ENCODE assay signal across 28 mouse cellular contexts in genomic region chr17:84981721-84982120, GRCm38 (mm10). TPM values are rescaled to one million over a fixed set of nuclear protein-coding genes. Genes with fewer than 3 reads are reported as not detected.
A peak's percentile ranks its signal among the peaks of the same experiment; 100 is the strongest.
DNase-seq lines count a peak whose midpoint lies in the region; ATAC-seq lines count a peak whose summit lies in the region.
"Had no signal": no experiment of that assay in that cellular context is flagged by ENCODE, and none has a peak within 500 bp of the region (broad histone marks: within the 10 kb centered on the region; RNA-seq: fewer than 3 reads in every experiment).

No protein-coding gene starts in this region.

- no peaks in the 10 kb centered on the region for H3K9me3 ChIP-seq in midbrain, embryonic 11.5 days (ENCODE audit: control insufficient read depth, low read length)
- H3K9me3 ChIP-seq in midbrain, embryonic 16.5 days (replicated peaks; ENCODE audit: control insufficient read depth, low read length, poor library complexity, severe bottlenecking): no peaks in the 10 kb centered on the region
- H3K9me3 ChIP-seq: embryonic facial prominence, embryonic 15.5 days; hindbrain, embryonic 13.5 days had no signal

- 91% methylated on average over 1 of the region's 1 CpGs for WGBS in midbrain, embryonic 11.5 days
- 71% methylated on average over 1 of the region's 1 CpGs for WGBS in midbrain, embryonic 16.5 days

- H3K4me3 ChIP-seq in midbrain, embryonic 11.5 days (ENCODE audit: low read depth, low read length): no peak overlapping the region
- no peak overlapping the region for H3K4me3 ChIP-seq in midbrain, embryonic 16.5 days (ENCODE audit: low read depth, low read length)
- H3K4me3 ChIP-seq: embryonic facial prominence, embryonic 12.5 days; embryonic facial prominence, embryonic 15.5 days; heart, embryonic 12.5 days; heart, embryonic 15.5 days; hindbrain, embryonic 10.5 days; hindbrain, embryonic 13.5 days had no signal

- ATAC-seq in midbrain, embryonic 11.5 days (ENCODE audit: low FRiP score): no peak
- no peak for ATAC-seq in midbrain, embryonic 16.5 days
- ATAC-seq in common myeloid progenitor, adult 5-6 weeks (replicated peaks; ENCODE audit: low read depth, poor library complexity, severe bottlenecking): peak; percentile 74
- ATAC-seq in megakaryocyte progenitor cell, adult 5-6 weeks (replicated peaks; ENCODE audit: poor library complexity): peak; percentile 77
- ATAC-seq: forebrain, embryonic 14.5 days; forebrain, postnatal 0 days; hindbrain, embryonic 16.5 days; Patski had no signal

- no peak overlapping the region for H3K4me2 ChIP-seq in midbrain, embryonic 11.5 days
- H3K4me2 ChIP-seq in midbrain, embryonic 16.5 days (ENCODE audit: low read length): no peak overlapping the region
- H3K4me2 ChIP-seq: embryonic facial prominence, embryonic 12.5 days; embryonic facial prominence, embryonic 15.5 days; heart, embryonic 12.5 days; heart, embryonic 15.5 days; hindbrain, embryonic 13.5 days had no signal

- no peaks in the 10 kb centered on the region for H3K4me1 ChIP-seq in midbrain, embryonic 11.5 days (ENCODE audit: control insufficient read depth, insufficient read depth, low read length)
- peaks cover 2% of the 10 kb centered on the region; the same call in 1 of the 2 replicates for H3K4me1 ChIP-seq in midbrain, embryonic 16.5 days (ENCODE audit: control insufficient read depth, insufficient read depth, low read length)

- no peaks in the 10 kb centered on the region for H3K36me3 ChIP-seq in midbrain, embryonic 11.5 days (ENCODE audit: control insufficient read depth, insufficient read depth, low read length)
- 0 out of 2 replicates have a peak, but pooled peaks cover 2% of the 10 kb centered on the region for H3K36me3 ChIP-seq in midbrain, embryonic 16.5 days (ENCODE audit: control insufficient read depth, insufficient read depth, low read length)
- H3K36me3 ChIP-seq: embryonic facial prominence, embryonic 15.5 days; heart, embryonic 15.5 days had no signal

- H3K27me3 ChIP-seq in midbrain, embryonic 11.5 days (ENCODE audit: control insufficient read depth, insufficient read depth, low read length): no peaks in the 10 kb centered on the region
- no peaks in the 10 kb centered on the region for H3K27me3 ChIP-seq in midbrain, embryonic 16.5 days (ENCODE audit: control insufficient read depth, insufficient read depth, low read depth, low read length)
- H3K27me3 ChIP-seq: embryonic facial prominence, embryonic 12.5 days; embryonic facial prominence, embryonic 15.5 days; heart, embryonic 12.5 days; heart, embryonic 15.5 days; hindbrain, embryonic 13.5 days; Patski had no signal

- H3K9ac ChIP-seq in midbrain, embryonic 11.5 days (ENCODE audit: low read length): no peak overlapping the region
- H3K9ac ChIP-seq in midbrain, embryonic 16.5 days (ENCODE audit: low read depth, low read length): no peak overlapping the region
- H3K9ac ChIP-seq: embryonic facial prominence, embryonic 12.5 days; embryonic facial prominence, embryonic 15.5 days; forebrain, postnatal 0 days; heart, embryonic 12.5 days; heart, embryonic 15.5 days; hindbrain, embryonic 13.5 days had no signal

- H3K27ac ChIP-seq in midbrain, embryonic 11.5 days (ENCODE audit: low read depth, low read length): no peak overlapping the region
- no peak overlapping the region for H3K27ac ChIP-seq in midbrain, embryonic 16.5 days (ENCODE audit: low read length)
- H3K27ac ChIP-seq: embryonic facial prominence, embryonic 12.5 days; embryonic facial prominence, embryonic 15.5 days; heart, embryonic 15.5 days; hindbrain, embryonic 10.5 days; hindbrain, embryonic 13.5 days had no signal

- DNase-seq in midbrain, embryonic 11.5 days (ENCODE audit: low spot score, missing footprints): peak; percentile 73
- no peak for DNase-seq in layer of hippocampus, postnatal 36 days
- DNase-seq in right cerebral cortex, adult 18-20 months: no peak
- no peak for DNase-seq in frontal cortex, postnatal 10 days (ENCODE audit: low spot score in 2 of 2)
- DNase-seq: adrenal gland, postnatal 10 days; adrenal gland, postnatal 36 days; B cell, adult 2 months; cerebellum, adult 18-20 months; cerebellum, adult 9-10 months; cerebellum, postnatal 14 days; forebrain, postnatal 0 days; gastrocnemius, postnatal 36 days; heart, adult 18-20 months; heart, postnatal 10 days; heart, postnatal 36 days had no signal

RNA-seq across cellular contexts. Expression of gene Ppm1b, which starts 25.2 kb away (rescaled TPM):
- polyA plus RNA-seq in midbrain, embryonic 11.5 days (2014; fragmentation: Nextera tagmentation; extraction: Ambion mirVana): 99.3 and 102 TPM in 2 replicates
- 74.1 and 79.2 TPM in 2 replicates for polyA plus RNA-seq in midbrain, embryonic 16.5 days (2015; fragmentation: Nextera tagmentation; extraction: Ambion mirVana)
- total RNA-seq in common myeloid progenitor, adult 5-6 weeks (2017): 57.1 and 62.8 TPM in 2 replicates
- 46.0 and 48.4 TPM in 2 replicates for total RNA-seq in megakaryocyte progenitor cell, adult 5-6 weeks (2015)
- 51.4 and 59.9 TPM in 2 replicates for total RNA-seq in megakaryocyte progenitor cell, adult 5-6 weeks (2017)
- 100 to 1,000 TPM; 131 TPM for total RNA-seq in layer of hippocampus, postnatal 36 days (2021)

RNA-seq across cellular contexts. Expression of gene Slc3a1, which starts 46.5 kb away (rescaled TPM):
- polyA plus RNA-seq in midbrain, embryonic 11.5 days (2014; fragmentation: Nextera tagmentation; extraction: Ambion mirVana): 0.17 and 0.34 TPM in 2 replicates
- polyA plus RNA-seq in midbrain, embryonic 16.5 days (2015; fragmentation: Nextera tagmentation; extraction: Ambion mirVana): 0.20 and 0.27 TPM in 2 replicates
- not detected in 2 replicates for total RNA-seq in common myeloid progenitor, adult 5-6 weeks (2017)
- total RNA-seq in megakaryocyte progenitor cell, adult 5-6 weeks (2015): 0.32 TPM in 1 of 2 replicates, not detected in the other
- total RNA-seq in megakaryocyte progenitor cell, adult 5-6 weeks (2017): 0.04 TPM in 1 of 2 replicates, not detected in the other
- under 1 TPM in 1 of 2 experiments, not detected in 1; 0.25 TPM for total RNA-seq in layer of hippocampus, postnatal 36 days (2021)
- total RNA-seq: gastrocnemius, adult 8-10 months; gastrocnemius, postnatal 36 days; heart, adult 18-20 months had no signal
- polyA plus RNA-seq: heart, embryonic 12.5 days had no signal

Comparison
In these comparisons a context has a peak if more than half of its experiments do, and no peak if none do; other contexts are left out.
1. ATAC-seq: peak in common myeloid progenitor, adult 5-6 weeks (single experiment) and megakaryocyte progenitor cell, adult 5-6 weeks (single experiment); none in midbrain, embryonic 11.5 days (single experiment) and midbrain, embryonic 16.5 days (single experiment).